Mouse (Mus musculus) liver, postnatal 0 days (tissue): ENCODE data around the gene Gm49673.
"Not testable (repeated sequence)": the region's sequence is repeated elsewhere in the genome, so short reads cannot be mapped to it uniquely, and the experiment has no call there.

Experiments used
- CTCF ChIP-seq: sonication (generic); IDR thresholded peaks from 2 replicates; pipeline ENCODE4 v1.5.1; 2016; ENCODE audit warnings: antibody characterized with exemption, low read depth
- EP300 ChIP-seq: IDR thresholded peaks from 2 replicates; pipeline ENCODE4 v1.6.1; 2016; ENCODE audit warnings: antibody characterized with exemption, low read depth, mild to moderate bottlenecking

DNA sequence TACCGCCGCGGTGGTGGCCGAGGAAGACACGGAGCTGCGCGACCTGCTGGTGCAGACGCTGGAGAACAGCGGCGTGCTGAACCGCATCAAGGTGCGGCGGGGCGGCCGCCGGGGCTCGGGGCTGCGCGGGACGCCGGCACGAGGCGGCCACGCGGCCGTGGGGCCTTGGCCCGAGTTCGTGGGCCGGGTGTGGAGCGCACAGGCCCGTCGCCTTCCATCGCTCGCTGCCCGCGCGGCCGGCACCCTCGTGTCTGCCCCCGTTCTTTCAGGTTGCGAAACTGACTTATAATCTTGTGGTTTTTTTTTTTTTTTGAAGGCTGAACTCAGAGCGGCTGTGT lies 18.0 kb upstream of the Gm49673 start:
- TF ChIP-seq EP300, CTCF: not testable (repeated sequence)
